Mouse (Mus musculus) left cerebral cortex, postnatal 36 days (tissue): ENCODE measurements around the gene Rnf111. TPM values are rescaled to one million over a fixed set of nuclear protein-coding genes. Genes with fewer than 3 reads are reported as not detected.

Experiments used
- microRNA-seq: library from miRNA; unstranded; fragments of <30 nt; microRNA quantifications from one replicate; pipeline ENCODE4 v1.2.0, GENCODE M21; 2022
- total RNA-seq, 2 experiments: library from RNA; stranded (reverse); gene quantifications; 2 replicates each; pipeline ENCODE4 v1.2.3; 2021

Gene Rnf111
- total RNA-seq, 2 experiments from 2014 or later, result 36.0 to 45.7 TPM

Small RNA genes within 50 kb of the gene (microRNA-seq; reads per million reads assigned to microRNA genes)
- not detected for gene Mir5626

Other genes with a start within 250 kb of the Rnf111 start
- 1 to 10 TPM in 1 of 2 experiments, under 1 TPM in 1; 0.96 to 1.5 TPM for gene Ccnb2, start 82.2 kb downstream of the Rnf111 start, total RNA-seq
- 10 to 100 TPM; 37.1 to 59.6 TPM for gene Sltm, start 39.0 kb upstream of the Rnf111 start, total RNA-seq
- 1 to 10 TPM; 1.2 to 1.4 TPM for gene Gm10642, start 152.5 kb upstream of the Rnf111 start, total RNA-seq
- 10 to 100 TPM; 37.8 to 40.8 TPM for gene Mindy2, start 153.4 kb upstream of the Rnf111 start, total RNA-seq
- gene Adam10, start 175.3 kb upstream of the Rnf111 start, total RNA-seq, result 10 to 100 TPM; 66.8 to 68.4 TPM